Mouse (Mus musculus) thymus, postnatal 4 days (tissue): Measurements from ENCODE around the gene Ifitm2.
"Not testable (repeated sequence)": the region's sequence is repeated elsewhere in the genome, so short reads cannot be mapped to it uniquely, and the experiment has no call there.

Experiments used
- DNase-seq: peaks from one replicate; pipeline ENCODE4 v3.0.0; 2021

Gene Ifitm2

DNA sequence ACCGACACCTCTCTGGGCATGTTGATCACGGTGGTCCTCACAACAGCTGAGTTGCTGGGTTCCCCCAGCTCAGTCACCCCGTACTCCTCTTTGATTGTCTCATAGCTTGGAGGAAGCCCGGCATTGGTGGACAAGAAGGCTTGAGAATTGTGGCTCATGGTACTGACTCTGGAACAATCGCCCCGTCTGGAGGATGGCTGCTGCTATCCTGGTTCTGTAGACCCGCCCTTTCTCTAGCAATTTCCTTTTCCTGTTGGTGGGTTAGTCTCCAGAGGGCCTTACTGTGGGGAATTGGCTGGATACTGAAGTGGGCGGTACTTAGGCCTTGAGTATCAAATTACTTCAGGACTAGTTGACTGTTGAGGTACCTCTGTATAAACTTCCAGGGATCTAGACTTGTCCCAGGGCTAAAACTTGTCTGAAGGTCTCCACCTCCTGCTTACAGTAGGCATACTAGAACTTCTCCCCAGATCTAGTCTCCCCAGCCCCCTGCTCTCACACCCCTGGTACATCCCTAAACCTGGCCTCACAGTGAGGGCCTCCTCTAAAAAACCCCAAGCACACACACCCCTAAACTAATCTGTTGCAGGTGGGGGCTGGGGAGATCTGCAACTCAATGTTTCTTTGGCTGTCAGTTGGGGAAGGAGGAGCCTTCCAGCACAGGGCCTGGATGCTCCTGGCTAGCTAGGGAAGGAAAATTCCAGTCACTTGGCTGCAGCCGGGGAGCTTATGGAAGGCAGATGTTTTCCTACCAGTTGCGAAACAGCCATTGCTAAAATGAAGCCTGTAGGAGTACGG, at the start of gene Ifitm2, which contains the start of gene Gm45717:
Gene Ifitm2, minus strand, starts transcription at position 230 of the 798 bp plus-strand sequence.
Gene Gm45717, minus strand, starts transcription at position 180 of the 798 bp plus-strand sequence.
- DNase-seq, result no peak

- DNase-seq, result no peak
These were observed 47.6 kb upstream of the Ifitm2 start for GRCm38 (mm10) chr7:141003248-141004010.

GRCm38 (mm10) chr7:141000881-141001708, 45.3 kb upstream of the Ifitm2 start:
- DNase-seq, result no peak

- DNase-seq, result no peak
These were observed 43.3 kb upstream of the Ifitm2 start for GRCm38 (mm10) chr7:140998853-140999700.

DNA sequence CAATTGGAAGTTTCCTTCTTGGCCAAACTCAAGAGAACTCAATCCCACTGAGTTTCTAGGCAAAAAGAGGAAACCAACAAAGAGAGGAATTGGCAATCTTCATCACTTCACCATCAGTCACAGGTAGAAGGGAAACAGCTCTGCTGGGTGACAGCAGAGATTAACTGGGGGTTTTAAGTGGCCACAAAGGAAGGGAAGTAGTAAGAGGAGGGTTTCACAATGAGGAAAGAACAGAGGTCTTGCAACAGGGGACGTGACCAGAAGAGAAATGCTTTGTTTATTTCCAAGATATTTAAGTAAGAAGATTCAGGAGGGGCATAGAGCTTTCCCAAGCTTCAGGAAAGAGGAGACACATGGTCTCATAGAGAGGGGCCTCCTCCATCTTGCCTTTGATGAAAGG, 42.0 kb upstream of the Ifitm2 start:
- DNase-seq, result no peak

GRCm38 (mm10) chr7:140991117-140991689, 35.4 kb upstream of the Ifitm2 start:
- peak; percentile 35 for DNase-seq

GRCm38 (mm10) chr7:140990622-140991021, 34.8 kb upstream of the Ifitm2 start:
- DNase-seq, result no peak

GRCm38 (mm10) chr7:140990185-140990584, 34.4 kb upstream of the Ifitm2 start:
- no peak for DNase-seq

GRCm38 (mm10) chr7:140989022-140989421, 33.2 kb upstream of the Ifitm2 start:
- DNase-seq, result no peak

DNA sequence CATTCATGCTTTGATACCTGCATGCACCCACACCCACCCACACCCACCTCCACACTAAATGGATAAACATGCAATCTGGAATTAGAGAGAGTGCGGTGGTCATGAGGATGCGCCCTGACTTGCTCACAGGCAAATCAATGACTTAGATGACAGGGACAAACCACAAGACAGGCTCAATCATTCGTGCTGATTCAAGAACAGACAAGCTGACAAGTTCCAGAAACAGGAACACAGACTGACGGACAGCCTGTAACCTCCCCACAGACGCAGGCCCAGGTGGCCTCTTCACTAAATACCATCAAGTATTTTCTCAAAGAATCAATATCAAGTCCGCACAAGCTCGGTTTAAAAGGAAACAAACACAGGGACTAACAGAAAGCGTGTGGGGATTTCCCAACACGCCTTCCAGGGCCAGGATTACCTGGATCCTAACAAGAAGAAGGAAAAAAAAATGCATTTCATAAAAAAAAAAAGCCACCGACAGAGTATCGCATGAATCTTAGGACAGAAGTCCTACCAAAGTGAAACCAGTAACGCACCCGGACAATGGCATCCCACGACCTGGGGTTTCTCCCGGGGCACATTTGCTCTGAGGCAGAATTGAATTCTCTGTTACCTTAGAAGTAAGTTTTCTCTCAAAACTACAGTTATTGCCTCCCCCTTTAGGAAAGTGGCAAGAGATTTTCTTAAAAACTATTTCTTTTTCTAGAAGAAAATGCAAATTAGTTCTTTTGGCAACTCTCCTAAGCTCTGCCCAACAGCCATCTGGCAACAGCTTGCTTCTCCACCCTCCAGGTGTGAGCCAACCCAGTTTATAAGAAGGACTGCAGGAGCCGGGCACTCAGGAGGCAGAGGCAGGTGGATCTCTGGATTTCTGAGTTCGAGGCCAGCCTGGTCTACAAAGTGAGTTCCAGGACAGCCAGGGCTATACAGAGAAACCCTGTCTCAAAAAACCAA, 31.7 kb upstream of the Ifitm2 start:
- DNase-seq, result no peak

GRCm38 (mm10) chr7:140982971-140983370, 27.2 kb upstream of the Ifitm2 start:
- no peak for DNase-seq

GRCm38 (mm10) chr7:140981704-140982103, 25.9 kb upstream of the Ifitm2 start:
- DNase-seq, result no peak

DNA sequence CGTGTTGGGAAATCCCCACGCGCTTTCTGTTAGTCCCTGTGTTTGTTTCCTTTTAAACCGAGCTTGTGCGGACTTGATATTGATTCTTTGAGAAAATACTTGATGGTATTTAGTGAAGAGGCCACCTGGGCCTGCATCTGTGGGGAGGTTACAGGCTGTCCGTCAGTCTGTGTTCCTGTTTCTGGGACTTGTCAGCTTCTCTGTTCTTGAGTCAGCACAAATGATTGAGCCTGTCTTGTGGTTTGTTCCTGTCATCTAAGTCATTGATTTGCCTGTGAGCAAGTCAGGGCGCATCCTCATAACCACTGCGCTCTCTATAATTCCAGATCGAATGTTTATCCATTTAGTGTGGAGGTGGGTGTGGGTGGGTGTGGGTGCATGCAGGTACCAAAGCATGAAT, 20.9 kb upstream of the Ifitm2 start:
- DNase-seq, result not testable (repeated sequence)

- no peak for DNase-seq
These were observed 19.7 kb upstream of the Ifitm2 start for GRCm38 (mm10) chr7:140975465-140975864.

GRCm38 (mm10) chr7:140974940-140975339, 19.2 kb upstream of the Ifitm2 start:
- DNase-seq, result no peak

GRCm38 (mm10) chr7:140973396-140974165, 17.8 kb upstream of the Ifitm2 start:
- DNase-seq, result no peak

DNA sequence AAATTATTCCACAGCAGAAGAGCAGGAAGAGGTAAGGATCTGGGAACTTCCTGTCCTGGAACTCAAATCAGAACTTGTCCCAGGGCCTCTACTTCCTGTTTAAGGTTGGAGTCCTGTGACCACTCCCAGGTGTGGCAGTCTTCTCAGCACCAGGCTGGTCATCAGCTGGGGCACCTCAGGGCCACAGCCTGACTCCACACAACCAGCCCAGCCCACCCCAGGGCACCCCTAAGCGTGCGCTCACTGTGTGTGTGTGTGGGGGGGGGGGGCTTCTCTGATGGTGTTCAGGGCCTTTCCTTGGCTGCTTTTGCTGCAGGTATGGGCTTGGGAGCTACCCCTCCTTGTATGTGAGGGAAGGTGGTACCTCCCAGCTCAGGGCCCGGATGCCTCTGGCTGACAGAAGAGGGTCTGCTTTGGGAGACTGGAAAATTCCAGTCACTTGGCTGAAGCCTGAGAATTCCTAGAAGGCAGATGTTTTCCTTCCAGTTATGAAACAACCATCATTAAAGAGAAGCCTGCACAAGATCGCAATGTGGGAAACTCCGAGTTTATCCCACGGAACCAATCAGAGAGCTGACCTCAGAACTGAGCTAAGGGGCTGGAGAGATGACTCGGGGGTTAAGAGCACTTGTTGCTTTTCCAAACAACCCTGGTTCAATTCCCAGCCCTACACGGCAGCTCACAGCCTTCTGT, 15.8 kb upstream of the Ifitm2 start:
- no peak for DNase-seq

DNA sequence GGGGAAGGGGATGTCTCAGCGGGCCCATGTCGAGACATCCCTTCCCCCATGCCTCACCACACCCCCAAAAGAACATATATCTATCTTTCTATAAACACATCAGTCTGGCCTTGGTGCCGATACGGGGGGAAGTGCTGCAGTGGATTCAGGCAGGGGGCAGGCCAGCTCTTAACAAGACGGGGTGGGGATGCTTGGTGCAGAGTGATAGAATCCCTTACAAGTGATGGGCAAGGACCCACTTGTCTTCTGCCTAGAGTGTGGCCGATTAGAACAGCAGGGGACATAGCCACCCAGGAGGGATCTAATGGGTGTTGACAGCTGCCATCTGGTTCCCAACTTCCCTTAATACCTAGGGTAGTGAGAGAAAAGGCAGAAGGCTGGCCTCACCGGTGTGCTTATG, 15.1 kb upstream of the Ifitm2 start:
- no peak for DNase-seq

GRCm38 (mm10) chr7:140968710-140969109, 12.9 kb upstream of the Ifitm2 start:
- DNase-seq, result not testable (repeated sequence)
